In the genomic region with DNA sequence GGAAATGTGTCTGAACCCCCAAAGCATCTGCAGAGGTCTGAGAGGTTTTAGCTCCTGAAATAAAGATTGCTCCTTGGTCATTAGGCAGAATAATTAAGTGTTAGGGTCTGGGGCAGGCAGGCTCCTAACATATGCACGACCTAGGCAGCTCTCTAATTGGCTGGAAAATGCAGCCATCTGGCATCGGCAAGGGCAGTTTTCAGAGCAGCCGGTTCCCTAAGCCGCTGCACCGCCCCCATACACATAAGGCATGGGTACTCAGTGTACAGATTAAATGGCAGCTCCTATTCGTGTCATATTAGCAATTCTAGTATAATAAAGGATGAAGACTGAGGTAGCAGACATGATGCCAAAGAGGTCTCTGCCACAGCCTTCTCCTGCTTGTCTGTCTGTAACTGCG, we compare ENCODE assay signal across 11 mouse cellular contexts.
DNase-seq lines count a peak whose midpoint lies in the region; ATAC-seq and TF ChIP-seq lines count a peak whose summit lies in the region.
"Had no signal": no experiment of that assay in that cellular context is flagged by ENCODE, and none has a peak within 500 bp of the region (broad histone marks: within the 10 kb centered on the region; RNA-seq: fewer than 3 reads in every experiment).

No protein-coding gene starts in this region.

- H3K9ac ChIP-seq in lung, embryonic 16.5 days (ENCODE audit: low read length) = no peak overlapping the region
- H3K9ac ChIP-seq in hindbrain, embryonic 14.5 days = no peak overlapping the region
- no peak overlapping the region for H3K9ac ChIP-seq in neural tube, embryonic 14.5 days (replicated peaks; ENCODE audit: low read depth, low read length)
- no peak overlapping the region for H3K9ac ChIP-seq in stomach, postnatal 0 days (ENCODE audit: low read length)

- H3K36me3 ChIP-seq in lung, embryonic 16.5 days (ENCODE audit: control insufficient read depth, insufficient read depth, low read length) = no peaks in the 10 kb centered on the region
- no peaks in the 10 kb centered on the region for H3K36me3 ChIP-seq in hindbrain, embryonic 14.5 days (replicated peaks; ENCODE audit: control insufficient read depth, insufficient read depth)
- H3K36me3 ChIP-seq in neural tube, embryonic 14.5 days (ENCODE audit: control insufficient read depth, insufficient read depth, low read length) = no peaks in the 10 kb centered on the region
- H3K36me3 ChIP-seq in stomach, postnatal 0 days (ENCODE audit: control insufficient read depth, insufficient read depth, low read length) = no peaks in the 10 kb centered on the region

- 41% methylated on average over 7 of the region's 7 CpGs for WGBS in lung, embryonic 16.5 days
- 29% methylated on average over 7 of the region's 7 CpGs for WGBS in hindbrain, embryonic 14.5 days
- WGBS in neural tube, embryonic 14.5 days = 28% methylated on average over 7 of the region's 7 CpGs
- 71% methylated on average over 7 of the region's 7 CpGs for WGBS in stomach, postnatal 0 days

- no peak for DNase-seq in lung, postnatal 4 days
- DNase-seq in embryo, embryonic 11 days = peak; percentile 60
- peak; percentile 30 for DNase-seq in hindbrain, embryonic 14.5 days (ENCODE audit: low spot score)
- DNase-seq in stomach, postnatal 0 days (ENCODE audit: low spot score) = no peak
- no peak for DNase-seq in heart, postnatal 4 days
- DNase-seq in frontal cortex, postnatal 36 days (ENCODE audit: low spot score in 2 of 2) = no peak
- DNase-seq: gastrocnemius, adult 2 months; heart, postnatal 14 days; thymus, postnatal 36 days had no signal

- H3K4me2 ChIP-seq in lung, embryonic 16.5 days (ENCODE audit: low read depth, low read length) = no peak overlapping the region
- H3K4me2 ChIP-seq in hindbrain, embryonic 14.5 days (replicated peaks) = no peak overlapping the region
- H3K4me2 ChIP-seq in neural tube, embryonic 14.5 days (ENCODE audit: low read depth, low read length) = no peak overlapping the region
- H3K4me2 ChIP-seq in stomach, postnatal 0 days (replicated peaks; ENCODE audit: low read depth) = no peak overlapping the region

- no peaks in the 10 kb centered on the region for H3K9me3 ChIP-seq in lung, embryonic 16.5 days (ENCODE audit: control insufficient read depth, low read length)
- H3K9me3 ChIP-seq in hindbrain, embryonic 14.5 days (ENCODE audit: control insufficient read depth, low read length) = no peaks in the 10 kb centered on the region
- no peaks in the 10 kb centered on the region for H3K9me3 ChIP-seq in neural tube, embryonic 14.5 days (ENCODE audit: control insufficient read depth, low read length)
- no peaks in the 10 kb centered on the region for H3K9me3 ChIP-seq in stomach, postnatal 0 days (ENCODE audit: control insufficient read depth, low read length)

- H3K4me1 ChIP-seq in lung, embryonic 16.5 days (replicated peaks; ENCODE audit: control insufficient read depth, insufficient read depth, low read length) = peaks cover 13% of the 10 kb centered on the region
- peaks cover 19% of the 10 kb centered on the region for H3K4me1 ChIP-seq in hindbrain, embryonic 14.5 days (replicated peaks; ENCODE audit: control insufficient read depth, insufficient read depth, low read length)
- 0 out of 2 replicates have a peak, but pooled peaks cover 6% of the 10 kb centered on the region for H3K4me1 ChIP-seq in neural tube, embryonic 14.5 days (ENCODE audit: control insufficient read depth, insufficient read depth, low read length)
- 0 out of 2 replicates have a peak, but pooled peaks cover 3% of the 10 kb centered on the region for H3K4me1 ChIP-seq in stomach, postnatal 0 days (replicated peaks; ENCODE audit: control insufficient read depth, insufficient read depth)

- no peak for TF ChIP-seq CTCF in stomach, postnatal 0 days (IDR thresholded peaks at IDR 0.05; ENCODE audit: low read depth)

- TF ChIP-seq EP300 in stomach, postnatal 0 days (optimal IDR thresholded peaks at IDR 0.05) = no peak

- ATAC-seq in lung, embryonic 16.5 days (ENCODE audit: low read depth) = peak; percentile 46; the same call in 1 of the 2 replicates
- peak; percentile 74 for ATAC-seq in hindbrain, embryonic 14.5 days (ENCODE audit: low FRiP score)
- 0 out of 2 replicates have a peak, but pooled peaks have one; percentile 64 for ATAC-seq in neural tube, embryonic 14.5 days (ENCODE audit: low read depth)
- no peak for ATAC-seq in stomach, postnatal 0 days (ENCODE audit: low FRiP score, low TSS enrichment)

- no peak overlapping the region for H3K27ac ChIP-seq in lung, embryonic 16.5 days (ENCODE audit: low read length)
- no peak overlapping the region for H3K27ac ChIP-seq in hindbrain, embryonic 14.5 days
- no peak overlapping the region for H3K27ac ChIP-seq in neural tube, embryonic 14.5 days (ENCODE audit: low read depth, low read length)
- no peak overlapping the region for H3K27ac ChIP-seq in stomach, postnatal 0 days (replicated peaks)
- H3K27ac ChIP-seq: gastrocnemius, adult 2 months had no signal

- H3K4me3 ChIP-seq in lung, embryonic 16.5 days (ENCODE audit: low read length) = no peak overlapping the region
- H3K4me3 ChIP-seq in hindbrain, embryonic 14.5 days (replicated peaks; ENCODE audit: low read length) = no peak overlapping the region
- H3K4me3 ChIP-seq in neural tube, embryonic 14.5 days (ENCODE audit: low read depth, low read length) = no peak overlapping the region
- H3K4me3 ChIP-seq in stomach, postnatal 0 days (ENCODE audit: low read depth, low read length) = no peak overlapping the region
- H3K4me3 ChIP-seq: gastrocnemius, adult 2 months had no signal

- H3K27me3 ChIP-seq in lung, embryonic 16.5 days (ENCODE audit: control insufficient read depth, insufficient read depth, low read depth, low read length) = no peaks in the 10 kb centered on the region
- H3K27me3 ChIP-seq in hindbrain, embryonic 14.5 days (ENCODE audit: control insufficient read depth, insufficient read depth, low read length) = no peaks in the 10 kb centered on the region
- H3K27me3 ChIP-seq in neural tube, embryonic 14.5 days (ENCODE audit: control insufficient read depth, insufficient read depth, low read length) = no peaks in the 10 kb centered on the region
- H3K27me3 ChIP-seq in stomach, postnatal 0 days (ENCODE audit: control insufficient read depth, insufficient read depth, low read length) = no peaks in the 10 kb centered on the region

Comparison
In these comparisons a context has a peak if more than half of its experiments do, and no peak if none do; other contexts are left out.
1. DNase-seq: peak in embryo, embryonic 11 days (single experiment) and hindbrain, embryonic 14.5 days (single experiment); none in lung, postnatal 4 days (0 of 2), stomach, postnatal 0 days (single experiment), heart, postnatal 4 days (single experiment) and frontal cortex, postnatal 36 days (0 of 2).